Mouse (Mus musculus) liver, adult 2 months (tissue): ENCODE data around the gene Dctn1.
A peak's percentile ranks its signal among the peaks of the same experiment; 100 is the strongest.

Source experiments
- CTCF ChIP-seq: fragments of 200-500 bp; IDR thresholded peaks from 2 replicates; pipeline ENCODE4 v1.5.1; 2011; ENCODE audit warnings: low read depth, low read length, control low read depth
- POLR2A ChIP-seq: fragments of 200-500 bp; IDR thresholded peaks from 2 replicates; pipeline ENCODE4 v1.6.1; 2011; ENCODE audit warnings: low read length, control low read depth; ENCODE audit not compliant: insufficient read depth; ENCODE audit errors: extremely low read depth

GRCm38 (mm10) chr6:83215002-83215666 is 49.4 kb downstream of the Dctn1 start:
- no peak for TF ChIP-seq POLR2A
- TF ChIP-seq CTCF = peak; percentile 94
